Mouse (Mus musculus) brain, embryonic 14.5 days (tissue): ENCODE data around the gene Thbd.

Experiments
- CTCF ChIP-seq: fragments of 200-500 bp; IDR thresholded peaks from 2 replicates; pipeline ENCODE4 v1.5.1; 2012; ENCODE audit warnings: inconsistent platforms, mild to moderate bottlenecking, moderate library complexity, borderline replicate concordance; ENCODE audit not compliant: insufficient read depth, insufficient read length; ENCODE audit errors: extremely low read depth
- POLR2A ChIP-seq: fragments of 200-500 bp; IDR thresholded peaks from 2 replicates; pipeline ENCODE4 v1.6.1; 2012; ENCODE audit warnings: mild to moderate bottlenecking, inconsistent platforms, borderline replicate concordance; ENCODE audit not compliant: poor library complexity, insufficient read depth, insufficient read length, severe bottlenecking; ENCODE audit errors: extremely low read depth

DNA sequence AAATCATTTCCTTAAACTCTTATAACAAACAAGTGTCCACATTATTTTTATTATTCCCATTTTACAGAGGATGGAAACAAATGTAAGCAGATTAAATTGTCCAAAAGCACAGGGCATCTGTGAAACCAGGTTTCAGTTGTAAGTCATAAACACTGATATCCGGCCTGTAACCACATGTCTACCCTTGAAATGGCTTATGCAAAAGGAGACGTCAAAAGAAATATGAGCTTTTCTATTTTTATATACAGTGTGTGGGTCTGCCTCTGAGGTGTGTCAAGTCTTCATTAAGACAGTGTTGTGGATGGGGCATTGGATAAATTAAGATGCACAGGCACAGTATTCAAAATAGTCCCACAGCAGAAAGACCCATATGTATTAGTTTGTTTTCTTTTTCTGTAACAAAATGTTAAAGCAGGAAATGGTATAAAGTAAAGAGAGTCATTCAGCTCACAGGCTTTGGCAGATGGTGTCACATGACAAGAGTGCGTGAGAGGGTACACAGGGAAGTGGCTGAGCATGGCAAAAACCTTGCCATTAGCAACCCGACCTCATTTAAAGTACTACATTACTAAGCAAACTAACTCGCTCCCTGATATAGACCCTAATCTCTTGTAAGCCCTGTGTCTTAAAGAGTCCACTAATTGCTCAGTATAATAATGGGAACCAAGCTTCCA lies 17.9 kb upstream of the Thbd start:
- TF ChIP-seq POLR2A (no peak), CTCF (no peak)
